Mouse (Mus musculus): ENCODE data around the gene Optc. TPM values are rescaled to one million over a fixed set of nuclear protein-coding genes. Genes with fewer than 3 reads are reported as not detected.

Optc gene
- 0.09 and 0.14 TPM in 2 replicates for polyA plus RNA-seq (2015; fragmentation: Nextera tagmentation; extraction: Ambion mirVana)

DNA sequence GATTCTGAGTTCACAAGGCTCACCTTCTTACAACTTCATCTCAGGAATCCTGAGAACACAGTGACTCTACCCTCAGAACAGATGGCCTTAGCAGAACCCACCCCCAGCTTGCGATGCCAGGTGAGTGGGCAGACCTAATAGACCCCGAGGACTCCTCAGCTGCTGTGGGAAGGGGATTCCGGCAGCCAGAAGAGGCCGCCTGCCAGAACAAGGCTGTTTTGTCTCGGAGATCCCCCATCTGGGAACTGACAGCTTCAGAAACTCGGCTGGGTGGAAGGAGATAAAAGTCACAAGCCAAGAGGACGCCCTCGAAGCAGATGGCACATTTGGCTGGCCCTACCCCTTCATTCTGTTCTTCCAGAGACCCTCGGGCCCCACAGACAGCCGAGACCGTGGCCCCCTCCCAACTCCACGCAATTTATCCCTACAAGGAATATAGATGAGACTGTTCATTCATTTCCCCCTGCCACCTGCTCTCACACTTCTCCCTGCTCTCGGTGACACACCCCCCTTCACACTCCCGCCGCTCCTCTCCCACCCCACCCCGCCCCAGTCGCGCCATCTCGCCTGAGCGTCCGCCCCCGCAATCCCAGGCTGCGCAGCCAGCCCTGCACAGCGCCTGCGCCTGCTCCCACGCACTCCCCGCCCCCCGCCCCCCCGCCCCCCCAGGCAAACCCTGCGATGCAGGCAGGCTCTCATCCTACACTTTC lies at the start of gene Optc:
TSS of gene Optc (minus strand) at position 51 of the 710 bp plus-strand sequence.
- WGBS (ENCODE audit: insufficient replicate concordance), result 5% methylated on average over 27 of the region's 30 CpGs
- peak within 1 kb of the TSS; percentile 42; the same call in 1 of the 2 replicates for H3K9ac ChIP-seq (ENCODE audit: low read depth, low read length)
- peak within 1 kb of the TSS; percentile 46 for H3K4me3 ChIP-seq (ENCODE audit: low read depth, low read length)
- peak within 1 kb of the TSS; percentile 71 for H3K4me2 ChIP-seq (ENCODE audit: low read depth, low read length)
- no peaks in the 10 kb centered on the region for H3K36me3 ChIP-seq (ENCODE audit: control insufficient read depth, insufficient read depth)
- H3K27ac ChIP-seq (ENCODE audit: low read length), result no peak within 1 kb of the TSS
- H3K4me1 ChIP-seq (ENCODE audit: control insufficient read depth, low read depth, low read length), result peaks cover 16% of the 10 kb centered on the region
- ATAC-seq (ENCODE audit: low read depth), result peak; percentile 70
- H3K9me3 ChIP-seq (replicated peaks; ENCODE audit: control insufficient read depth, low read length), result no peaks in the 10 kb centered on the region
- H3K27me3 ChIP-seq (ENCODE audit: control insufficient read depth, insufficient read depth, low read depth, low read length), result peaks cover 47% of the 10 kb centered on the region

DNA sequence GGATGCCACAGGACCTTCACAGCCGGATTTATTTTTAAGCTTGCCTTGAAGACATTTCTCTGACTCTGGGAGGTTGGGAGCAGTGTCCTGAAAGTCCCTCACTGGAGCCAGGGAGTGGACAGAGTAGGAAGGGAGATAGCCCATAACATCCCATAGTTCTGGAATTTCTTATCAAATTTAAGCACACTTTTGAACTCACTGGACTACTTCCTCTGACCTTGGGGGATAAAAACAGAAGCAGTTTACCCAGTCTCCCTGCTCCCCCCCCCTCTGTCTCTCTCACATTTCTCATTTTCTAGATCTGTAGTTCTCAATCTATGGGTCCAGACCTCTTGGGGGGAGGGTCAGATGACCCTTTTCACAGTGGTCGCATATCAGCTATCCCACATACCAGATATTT lies 46.2 kb upstream of the Optc start:
- Histone ChIP-seq H3K27me3 (ENCODE audit: control insufficient read depth, insufficient read depth, low read depth, low read length) (no peaks in the 10 kb centered on the region), H3K36me3 (ENCODE audit: control insufficient read depth, insufficient read depth) (no peaks in the 10 kb centered on the region), H3K27ac (ENCODE audit: low read length) (0 out of 2 replicates have a peak overlapping the region, but pooled peaks have one; percentile 46), H3K9me3 (replicated peaks; ENCODE audit: control insufficient read depth, low read length) (no peaks in the 10 kb centered on the region), H3K4me2 (ENCODE audit: low read depth, low read length) (no peak overlapping the region), H3K4me1 (ENCODE audit: control insufficient read depth, low read depth, low read length) (peaks cover 37% of the 10 kb centered on the region), H3K4me3 (ENCODE audit: low read depth, low read length) (no peak overlapping the region), H3K9ac (ENCODE audit: low read depth, low read length) (no peak overlapping the region)
- ATAC-seq (ENCODE audit: low read depth), result 0 out of 2 replicates have a peak, but pooled peaks have one; percentile 28
- WGBS (ENCODE audit: insufficient replicate concordance), result 36% methylated on average over 2 of the region's 2 CpGs

DNA sequence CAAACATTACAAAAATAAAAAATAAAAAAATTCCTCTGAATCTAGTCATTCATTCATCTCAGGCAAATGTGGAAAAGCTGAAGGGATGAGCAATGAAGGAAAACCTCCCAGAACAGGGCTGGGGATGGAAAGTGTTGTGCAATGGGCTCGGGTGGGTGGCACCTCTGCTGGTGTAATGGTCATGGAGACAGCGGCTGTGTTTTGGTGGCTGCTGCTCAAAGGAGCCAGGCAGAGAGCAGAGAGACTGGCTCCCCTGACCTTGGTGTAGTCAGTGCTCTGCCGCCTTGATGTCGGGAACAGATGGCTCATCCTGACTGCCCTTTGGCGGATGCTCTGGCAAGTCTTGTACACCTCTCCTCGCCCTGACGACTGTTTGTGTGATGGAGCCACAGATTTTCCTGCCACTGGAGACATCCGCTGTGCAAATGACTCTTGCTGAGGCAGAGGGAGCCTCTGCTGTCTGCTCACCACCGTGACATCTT lies 45.5 kb upstream of the Optc start:
- Histone ChIP-seq H3K4me1 (ENCODE audit: control insufficient read depth, low read depth, low read length) (peaks cover 37% of the 10 kb centered on the region), H3K27me3 (ENCODE audit: control insufficient read depth, insufficient read depth, low read depth, low read length) (no peaks in the 10 kb centered on the region), H3K9me3 (replicated peaks; ENCODE audit: control insufficient read depth, low read length) (no peaks in the 10 kb centered on the region), H3K4me3 (ENCODE audit: low read depth, low read length) (no peak overlapping the region), H3K9ac (ENCODE audit: low read depth, low read length) (no peak overlapping the region), H3K4me2 (ENCODE audit: low read depth, low read length) (no peak overlapping the region), H3K27ac (ENCODE audit: low read length) (no peak overlapping the region), H3K36me3 (ENCODE audit: control insufficient read depth, insufficient read depth) (no peaks in the 10 kb centered on the region)
- 56% methylated on average over 9 of the region's 9 CpGs for WGBS (ENCODE audit: insufficient replicate concordance)
- ATAC-seq (ENCODE audit: low read depth), result no peak

DNA sequence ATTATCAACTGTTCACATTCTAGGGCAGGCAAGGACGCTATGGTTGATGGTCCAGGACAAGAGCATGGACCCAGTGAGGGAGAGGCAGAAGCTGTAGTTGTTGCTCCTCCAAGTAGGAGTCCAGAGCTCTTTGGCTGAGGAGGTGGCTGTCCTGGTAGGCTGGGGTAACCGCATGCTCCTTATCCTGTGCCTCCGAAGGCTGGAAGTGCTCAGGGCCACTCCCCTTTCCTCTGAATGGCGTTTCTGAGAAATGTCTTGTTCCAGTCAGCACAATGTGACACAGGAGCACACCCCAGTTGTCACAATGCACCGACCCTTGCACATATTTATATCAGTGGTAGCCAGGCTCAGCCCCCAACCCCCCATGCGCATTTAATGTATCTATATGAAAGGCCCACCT lies 43.8 kb upstream of the Optc start:
- Histone ChIP-seq H3K4me3 (ENCODE audit: low read depth, low read length) (no peak overlapping the region), H3K4me2 (ENCODE audit: low read depth, low read length) (peak overlapping the region; percentile 36), H3K36me3 (ENCODE audit: control insufficient read depth, insufficient read depth) (no peaks in the 10 kb centered on the region), H3K9ac (ENCODE audit: low read depth, low read length) (peak overlapping the region; percentile 32), H3K27ac (ENCODE audit: low read length) (peak overlapping the region; percentile 54), H3K9me3 (replicated peaks; ENCODE audit: control insufficient read depth, low read length) (no peaks in the 10 kb centered on the region), H3K27me3 (ENCODE audit: control insufficient read depth, insufficient read depth, low read depth, low read length) (no peaks in the 10 kb centered on the region), H3K4me1 (ENCODE audit: control insufficient read depth, low read depth, low read length) (peaks cover 37% of the 10 kb centered on the region)
- peak; percentile 84 for ATAC-seq (ENCODE audit: low read depth)
- WGBS (ENCODE audit: insufficient replicate concordance), result 17% methylated on average over 6 of the region's 6 CpGs

DNA sequence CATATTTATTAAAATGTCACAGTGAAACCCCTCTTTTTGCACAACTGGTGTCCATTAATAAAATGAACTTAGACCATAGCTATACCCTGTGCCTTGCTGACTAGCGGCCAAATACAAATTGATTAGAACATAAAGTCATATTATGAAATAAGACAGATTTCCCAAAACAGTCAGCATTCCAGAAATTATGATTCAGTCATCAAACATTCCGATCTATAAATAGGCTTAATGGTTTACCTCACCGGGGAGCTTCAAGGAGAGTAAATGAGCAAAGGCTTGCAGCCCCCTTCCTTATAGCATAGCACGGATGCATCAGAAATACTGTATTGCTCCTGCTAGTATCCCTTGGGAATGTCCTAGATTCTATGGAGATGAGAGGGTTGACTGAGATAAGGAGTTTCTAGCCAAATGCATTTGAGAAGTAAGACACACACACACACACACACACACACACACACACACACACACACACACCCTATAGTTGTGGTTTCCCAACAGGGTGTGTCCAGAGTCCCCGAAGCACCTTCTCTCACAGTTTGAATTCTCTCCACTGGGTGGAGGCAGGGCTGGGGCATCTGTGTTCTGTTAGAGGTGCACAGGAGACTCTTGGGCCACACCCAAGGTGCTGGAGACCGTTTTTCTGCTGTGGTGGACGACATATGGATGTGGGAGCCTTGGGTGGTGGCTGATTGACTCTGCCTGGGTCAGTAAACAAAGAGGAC lies 42.4 kb upstream of the Optc start:
- Histone ChIP-seq H3K36me3 (ENCODE audit: control insufficient read depth, insufficient read depth) (no peaks in the 10 kb centered on the region), H3K4me3 (ENCODE audit: low read depth, low read length) (no peak overlapping the region), H3K9me3 (replicated peaks; ENCODE audit: control insufficient read depth, low read length) (no peaks in the 10 kb centered on the region), H3K27me3 (ENCODE audit: control insufficient read depth, insufficient read depth, low read depth, low read length) (no peaks in the 10 kb centered on the region), H3K27ac (ENCODE audit: low read length) (peak overlapping the region; percentile 9; the same call in 1 of the 2 replicates), H3K9ac (ENCODE audit: low read depth, low read length) (no peak overlapping the region), H3K4me1 (ENCODE audit: control insufficient read depth, low read depth, low read length) (peaks cover 37% of the 10 kb centered on the region), H3K4me2 (ENCODE audit: low read depth, low read length) (0 out of 2 replicates have a peak overlapping the region, but pooled peaks have one; percentile 2)
- 46% methylated on average over 7 of the region's 7 CpGs for WGBS (ENCODE audit: insufficient replicate concordance)
- ATAC-seq (ENCODE audit: low read depth), result peak; percentile 76

DNA sequence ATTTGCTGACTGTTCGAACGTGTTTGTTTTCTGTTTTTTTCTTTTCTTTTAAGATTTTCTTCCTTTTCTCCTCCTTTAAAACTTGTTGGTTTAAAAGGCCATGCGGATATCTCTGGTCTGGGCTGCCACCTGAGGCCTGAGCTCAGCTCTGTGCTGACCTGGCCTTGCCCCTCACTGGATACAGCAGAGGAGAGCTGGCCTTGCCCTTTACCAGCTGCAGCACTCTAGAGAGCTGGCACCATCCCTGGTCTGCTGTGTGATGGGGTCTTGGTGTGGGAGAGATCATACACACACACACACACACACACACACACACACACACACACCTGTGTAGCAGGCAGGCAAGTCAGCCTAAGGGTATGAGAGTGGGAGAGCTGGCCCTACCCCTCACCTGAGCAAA lies 37.3 kb upstream of the Optc start:
- H3K4me3 ChIP-seq (ENCODE audit: low read depth, low read length), result no peak overlapping the region
- no peaks in the 10 kb centered on the region for H3K9me3 ChIP-seq (replicated peaks; ENCODE audit: control insufficient read depth, low read length)
- ATAC-seq (ENCODE audit: low read depth), result no peak
- peaks cover 6% of the 10 kb centered on the region for H3K4me1 ChIP-seq (ENCODE audit: control insufficient read depth, low read depth, low read length)
- no peaks in the 10 kb centered on the region for H3K27me3 ChIP-seq (ENCODE audit: control insufficient read depth, insufficient read depth, low read depth, low read length)
- H3K36me3 ChIP-seq (ENCODE audit: control insufficient read depth, insufficient read depth), result no peaks in the 10 kb centered on the region
- H3K4me2 ChIP-seq (ENCODE audit: low read depth, low read length), result no peak overlapping the region
- H3K27ac ChIP-seq (ENCODE audit: low read length), result no peak overlapping the region
- H3K9ac ChIP-seq (ENCODE audit: low read depth, low read length), result no peak overlapping the region
- WGBS (ENCODE audit: insufficient replicate concordance), result 80% methylated on average over 3 of the region's 3 CpGs

DNA sequence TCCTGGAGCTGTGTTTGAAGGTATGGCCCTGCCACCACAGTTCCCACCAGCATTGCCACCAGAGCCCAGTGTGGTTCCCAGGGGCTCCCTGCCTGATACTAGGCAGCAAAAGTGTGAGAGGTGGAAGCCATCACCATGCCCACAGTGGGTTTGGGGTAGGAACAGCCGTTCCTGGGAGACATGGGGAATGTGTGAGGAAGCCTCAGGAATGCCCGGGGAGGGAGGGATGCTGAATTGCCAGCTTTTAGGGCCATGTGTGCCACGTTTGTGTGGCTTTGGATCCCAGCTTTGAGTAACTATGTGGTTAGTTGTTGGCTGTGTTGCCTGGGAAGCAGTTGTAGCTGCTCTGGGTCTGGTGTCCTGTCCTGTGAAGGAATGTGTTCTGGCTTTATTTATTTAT lies 34.1 kb upstream of the Optc start:
- H3K4me1 ChIP-seq (ENCODE audit: control insufficient read depth, low read depth, low read length), result peaks cover 4% of the 10 kb centered on the region
- WGBS (ENCODE audit: insufficient replicate concordance), result 58% methylated on average over 3 of the region's 3 CpGs
- no peak overlapping the region for H3K27ac ChIP-seq (ENCODE audit: low read length)
- H3K4me3 ChIP-seq (ENCODE audit: low read depth, low read length), result no peak overlapping the region
- ATAC-seq (ENCODE audit: low read depth), result no peak
- no peaks in the 10 kb centered on the region for H3K36me3 ChIP-seq (ENCODE audit: control insufficient read depth, insufficient read depth)
- H3K4me2 ChIP-seq (ENCODE audit: low read depth, low read length), result no peak overlapping the region
- H3K27me3 ChIP-seq (ENCODE audit: control insufficient read depth, insufficient read depth, low read depth, low read length), result no peaks in the 10 kb centered on the region
- no peaks in the 10 kb centered on the region for H3K9me3 ChIP-seq (replicated peaks; ENCODE audit: control insufficient read depth, low read length)
- no peak overlapping the region for H3K9ac ChIP-seq (ENCODE audit: low read depth, low read length)

DNA sequence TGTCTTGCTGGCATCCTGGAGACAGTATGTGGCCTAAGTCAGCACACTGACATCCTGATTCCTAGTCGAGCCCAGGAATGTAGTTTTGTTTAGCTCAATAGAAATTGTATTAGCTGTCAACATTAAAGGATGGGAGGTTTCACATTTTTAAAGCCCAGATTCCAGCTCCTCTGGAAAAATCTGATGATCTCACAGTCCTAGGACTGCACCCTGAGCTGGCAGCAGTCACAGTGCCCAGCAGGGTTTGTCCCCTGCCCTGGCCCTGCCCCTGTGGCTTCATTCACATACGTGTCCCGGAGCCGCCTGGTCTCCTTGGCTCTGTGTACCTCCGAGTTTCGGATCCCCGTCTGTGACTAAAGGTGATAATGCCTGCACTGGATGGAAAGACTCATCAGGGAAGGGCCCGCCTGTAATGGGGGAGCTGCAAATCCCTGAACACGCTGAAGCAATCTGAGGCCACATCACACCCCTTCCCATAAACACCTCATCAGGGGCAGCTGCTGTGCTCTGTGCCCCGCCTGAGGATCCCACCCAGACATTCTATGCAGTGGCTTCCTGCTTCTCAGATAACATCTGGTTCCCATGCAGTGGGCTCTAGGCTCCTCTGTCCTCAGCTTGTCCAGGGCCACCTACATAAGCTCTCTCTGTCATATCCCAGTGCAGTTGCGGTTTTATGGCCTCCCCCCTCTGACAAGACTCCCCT lies 33.5 kb upstream of the Optc start:
- no peak overlapping the region for H3K27ac ChIP-seq (ENCODE audit: low read length)
- no peak for ATAC-seq (ENCODE audit: low read depth)
- no peaks in the 10 kb centered on the region for H3K36me3 ChIP-seq (ENCODE audit: control insufficient read depth, insufficient read depth)
- WGBS (ENCODE audit: insufficient replicate concordance), result 58% methylated on average over 11 of the region's 11 CpGs
- H3K9ac ChIP-seq (ENCODE audit: low read depth, low read length), result no peak overlapping the region
- peaks cover 4% of the 10 kb centered on the region for H3K4me1 ChIP-seq (ENCODE audit: control insufficient read depth, low read depth, low read length)
- no peak overlapping the region for H3K4me2 ChIP-seq (ENCODE audit: low read depth, low read length)
- no peak overlapping the region for H3K4me3 ChIP-seq (ENCODE audit: low read depth, low read length)
- no peaks in the 10 kb centered on the region for H3K27me3 ChIP-seq (ENCODE audit: control insufficient read depth, insufficient read depth, low read depth, low read length)
- no peaks in the 10 kb centered on the region for H3K9me3 ChIP-seq (replicated peaks; ENCODE audit: control insufficient read depth, low read length)

All from liver, embryonic 16.5 days (tissue).